8 mouse cellular contexts compared by ENCODE assay signal in the genomic region with DNA sequence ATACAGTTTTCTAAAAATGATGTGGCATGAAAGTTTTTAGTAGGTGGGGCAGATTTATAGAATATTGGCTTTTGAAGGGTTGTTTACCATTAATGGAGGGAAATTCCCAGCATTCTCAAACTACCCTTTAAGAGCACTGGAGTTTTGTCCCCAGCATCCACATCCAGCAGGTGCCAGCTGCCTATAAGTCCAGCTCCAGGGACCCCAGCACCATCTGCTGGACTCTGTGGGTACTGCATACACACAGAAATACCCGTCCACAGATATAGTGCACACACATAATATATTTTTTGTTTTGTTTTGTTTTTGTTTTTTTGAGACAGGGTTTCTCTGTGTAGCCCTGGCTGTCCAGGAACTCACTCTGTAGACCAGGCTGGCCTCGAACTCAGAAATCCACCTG. TPM values are rescaled to one million over a fixed set of nuclear protein-coding genes. Genes with fewer than 3 reads are reported as not detected.
DNase-seq lines count a peak whose midpoint lies in the region; ATAC-seq and TF ChIP-seq lines count a peak whose summit lies in the region.
"Had no signal": no experiment of that assay in that cellular context is flagged by ENCODE, and none has a peak within 500 bp of the region (broad histone marks: within the 10 kb centered on the region; RNA-seq: fewer than 3 reads in every experiment).

No protein-coding gene starts in this region.

- H3K4me1 ChIP-seq in hindbrain, postnatal 0 days (ENCODE audit: insufficient read depth, low read length): no peaks in the 10 kb centered on the region
- H3K4me1 ChIP-seq in lung, adult 2 months (ENCODE audit: control insufficient read depth, insufficient read depth, low read length): peaks cover 19% of the 10 kb centered on the region

- no peaks in the 10 kb centered on the region for H3K9me3 ChIP-seq in hindbrain, postnatal 0 days (ENCODE audit: low read length)
- H3K9me3 ChIP-seq: limb, embryonic 12.5 days had no signal

- ATAC-seq in hindbrain, postnatal 0 days: peak; percentile 46; the same call in 1 of the 2 replicates

- peak; percentile 76 for DNase-seq in urinary bladder, postnatal 14 days (ENCODE audit: low spot score)
- DNase-seq in urinary bladder, adult 2 months (ENCODE audit: low spot score): no peak
- peak; percentile 74 for DNase-seq in adrenal gland, adult 2 months
- DNase-seq in embryo, embryonic 10.5 days (ENCODE audit: low spot score): peak; percentile 83
- DNase-seq in hindbrain, postnatal 0 days (ENCODE audit: low spot score): peak; percentile 83
- DNase-seq in lung, adult 2 months: peak; percentile 74
- DNase-seq in right cerebral cortex, postnatal 25 days: peak; percentile 56

- H3K27me3 ChIP-seq in hindbrain, postnatal 0 days (ENCODE audit: insufficient read depth, low read length): no peaks in the 10 kb centered on the region
- H3K27me3 ChIP-seq: limb, embryonic 12.5 days had no signal

- no peak overlapping the region for H3K4me2 ChIP-seq in hindbrain, postnatal 0 days (ENCODE audit: low read depth, low read length)

- peaks cover 17% of the 10 kb centered on the region for H3K36me3 ChIP-seq in hindbrain, postnatal 0 days (ENCODE audit: insufficient read depth, low read length)

- WGBS in hindbrain, postnatal 0 days: 40% methylated on average over 2 of the region's 2 CpGs
- WGBS in lung, adult 2 months: 51% methylated on average over 2 of the region's 2 CpGs

- no peak overlapping the region for H3K27ac ChIP-seq in hindbrain, postnatal 0 days
- H3K27ac ChIP-seq: limb, embryonic 12.5 days had no signal

- H3K4me3 ChIP-seq in hindbrain, postnatal 0 days (ENCODE audit: low read length): no peak overlapping the region
- H3K4me3 ChIP-seq in lung, adult 2 months (replicated peaks; ENCODE audit: extremely low read depth, low read depth, low read length): no peak overlapping the region

- no peak for TF ChIP-seq POLR2A in lung, adult 2 months (IDR thresholded peaks at IDR 0.05; ENCODE audit: borderline replicate concordance, extremely low read depth, low read depth, low read length)

- no peak overlapping the region for H3K9ac ChIP-seq in hindbrain, postnatal 0 days (replicated peaks; ENCODE audit: low read length)
- H3K9ac ChIP-seq: limb, embryonic 12.5 days had no signal

- TF ChIP-seq CTCF in hindbrain, postnatal 0 days (IDR thresholded peaks at IDR 0.05; ENCODE audit: low read depth): peak; percentile 87
- TF ChIP-seq CTCF in lung, adult 2 months (IDR thresholded peaks at IDR 0.05; ENCODE audit: insufficient read depth, low read length): peak; percentile 81

RNA-seq across cellular contexts. Expression of gene Arpc3, which starts 2.2 kb away (rescaled TPM):
- polyA plus RNA-seq in urinary bladder, adult 2 months (2012; rRNA removed): 295 and 362 TPM in 2 replicates
- total RNA-seq in adrenal gland, adult 2 months (2021): 100 to 1,000 TPM; 250 to 287 TPM
- polyA plus RNA-seq in adrenal gland, adult 2 months (2012; rRNA removed): 103 and 112 TPM in 2 replicates
- 141 and 163 TPM in 2 replicates for total RNA-seq in hindbrain, postnatal 0 days (2014; rRNA removed)
- 133 and 144 TPM in 2 replicates for polyA plus RNA-seq in hindbrain, postnatal 0 days (2015; fragmentation: Nextera tagmentation; extraction: Ambion mirVana)
- polyA plus RNA-seq in lung, adult 2 months (2012; rRNA removed): 114 and 144 TPM in 2 replicates

RNA-seq across cellular contexts. Expression of gene Fam216a, which starts 21.7 kb away (rescaled TPM):
- polyA plus RNA-seq in urinary bladder, adult 2 months (2012; rRNA removed): 26.4 and 33.0 TPM in 2 replicates
- total RNA-seq in adrenal gland, adult 2 months (2021): 10 to 100 TPM; 24.2 to 38.5 TPM
- polyA plus RNA-seq in adrenal gland, adult 2 months (2012; rRNA removed): 24.7 and 27.4 TPM in 2 replicates
- total RNA-seq in hindbrain, postnatal 0 days (2014; rRNA removed): 107 and 121 TPM in 2 replicates
- polyA plus RNA-seq in hindbrain, postnatal 0 days (2015; fragmentation: Nextera tagmentation; extraction: Ambion mirVana): 138 and 140 TPM in 2 replicates
- polyA plus RNA-seq in lung, adult 2 months (2012; rRNA removed): 18.9 and 22.5 TPM in 2 replicates

RNA-seq across cellular contexts. Expression of gene Gpn3, which starts 22.2 kb away (rescaled TPM):
- polyA plus RNA-seq in urinary bladder, adult 2 months (2012; rRNA removed): 32.2 and 40.1 TPM in 2 replicates
- 10 to 100 TPM; 24.6 to 32.6 TPM for total RNA-seq in adrenal gland, adult 2 months (2021)
- 48.0 and 62.7 TPM in 2 replicates for polyA plus RNA-seq in adrenal gland, adult 2 months (2012; rRNA removed)
- 19.5 and 49.9 TPM in 2 replicates for total RNA-seq in hindbrain, postnatal 0 days (2014; rRNA removed)
- 43.0 and 44.3 TPM in 2 replicates for polyA plus RNA-seq in hindbrain, postnatal 0 days (2015; fragmentation: Nextera tagmentation; extraction: Ambion mirVana)
- 42.4 and 57.6 TPM in 2 replicates for polyA plus RNA-seq in lung, adult 2 months (2012; rRNA removed)

RNA-seq across cellular contexts. Expression of gene Anapc7, which starts 27.6 kb away (rescaled TPM):
- 41.6 and 46.7 TPM in 2 replicates for polyA plus RNA-seq in urinary bladder, adult 2 months (2012; rRNA removed)
- total RNA-seq in adrenal gland, adult 2 months (2021): 10 to 100 TPM; 42.0 to 46.8 TPM
- polyA plus RNA-seq in adrenal gland, adult 2 months (2012; rRNA removed): 41.5 and 42.8 TPM in 2 replicates
- total RNA-seq in hindbrain, postnatal 0 days (2014; rRNA removed): 26.1 and 32.0 TPM in 2 replicates
- polyA plus RNA-seq in hindbrain, postnatal 0 days (2015; fragmentation: Nextera tagmentation; extraction: Ambion mirVana): 44.0 and 44.6 TPM in 2 replicates
- 17.9 and 20.5 TPM in 2 replicates for polyA plus RNA-seq in lung, adult 2 months (2012; rRNA removed)

RNA-seq across cellular contexts. Expression of gene Vps29, which starts 39.7 kb away (rescaled TPM):
- polyA plus RNA-seq in urinary bladder, adult 2 months (2012; rRNA removed): 114 and 152 TPM in 2 replicates
- 100 to 1,000 TPM; 128 to 165 TPM for total RNA-seq in adrenal gland, adult 2 months (2021)
- 13.1 and 18.5 TPM in 2 replicates for polyA plus RNA-seq in adrenal gland, adult 2 months (2012; rRNA removed)
- total RNA-seq in hindbrain, postnatal 0 days (2014; rRNA removed): 90.5 and 111 TPM in 2 replicates
- 344 and 353 TPM in 2 replicates for polyA plus RNA-seq in hindbrain, postnatal 0 days (2015; fragmentation: Nextera tagmentation; extraction: Ambion mirVana)
- 29.8 and 58.1 TPM in 2 replicates for polyA plus RNA-seq in lung, adult 2 months (2012; rRNA removed)
